Mouse (Mus musculus) adrenal gland, adult 10 weeks (tissue): ENCODE data around the gene Ostn. TPM values are rescaled to one million over a fixed set of nuclear protein-coding genes. Genes with fewer than 3 reads are reported as not detected.

Source experiments
- polyA plus RNA-seq: library from polyadenylated mRNA; stranded (reverse); fragments of 350-450 nt; fragmentation: Illumina TruSeq; extraction: RNeasy Lipid Tissue Mini Kit (QIAGEN cat#74804); gene quantifications from one replicate; pipeline ENCODE4 v1.2.3, GENCODE M21; 2014; ENCODE audit warnings: low read depth, low replicate concordance

Gene Ostn
- not detected for polyA plus RNA-seq

DNA sequence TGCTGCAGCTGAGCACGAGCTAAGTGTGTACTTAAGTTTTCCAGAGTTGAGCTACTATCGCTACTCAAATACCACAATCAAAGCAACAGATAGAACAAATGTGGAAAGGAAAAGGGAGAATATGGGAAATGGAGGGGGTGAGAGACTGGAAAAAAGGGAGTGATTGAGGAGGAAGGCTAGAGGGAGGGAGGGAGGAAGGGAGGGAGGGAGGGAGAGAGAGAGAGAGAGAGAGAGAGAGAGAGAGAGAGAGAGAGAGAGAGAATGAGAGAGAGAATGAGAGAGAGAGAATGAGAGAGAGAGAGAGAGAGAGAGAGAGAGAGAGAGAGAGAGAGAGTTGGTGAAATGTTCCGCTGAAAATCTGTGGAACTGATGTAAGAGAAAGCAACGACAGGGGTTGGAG lies at the start of gene Ostn:
Ostn (plus strand) TSS at position 301 of the 400 bp plus-strand sequence.

DNA sequence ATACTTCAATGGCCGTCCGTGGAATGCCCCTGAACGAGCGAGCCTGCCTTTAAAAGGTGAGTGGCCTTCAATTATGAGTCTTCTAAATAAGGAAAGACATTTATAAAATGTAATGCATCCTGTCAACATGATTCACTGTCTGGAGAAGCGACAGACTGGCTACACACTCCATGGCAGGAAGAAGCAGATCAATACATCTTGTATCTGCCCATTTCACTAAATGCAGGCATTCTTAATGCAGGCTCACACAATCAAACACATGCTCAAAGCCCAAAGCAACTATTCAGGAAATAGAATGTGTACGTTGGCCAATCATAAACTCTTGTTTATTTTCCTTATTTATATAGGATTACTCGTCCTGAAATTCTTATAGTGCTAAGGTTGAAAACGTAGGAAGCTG lies 62.9 kb downstream of the Ostn start, which contains the start of gene Uts2b:
Uts2b (minus strand) TSS at position 49 of the 400 bp plus-strand sequence.

DNA sequence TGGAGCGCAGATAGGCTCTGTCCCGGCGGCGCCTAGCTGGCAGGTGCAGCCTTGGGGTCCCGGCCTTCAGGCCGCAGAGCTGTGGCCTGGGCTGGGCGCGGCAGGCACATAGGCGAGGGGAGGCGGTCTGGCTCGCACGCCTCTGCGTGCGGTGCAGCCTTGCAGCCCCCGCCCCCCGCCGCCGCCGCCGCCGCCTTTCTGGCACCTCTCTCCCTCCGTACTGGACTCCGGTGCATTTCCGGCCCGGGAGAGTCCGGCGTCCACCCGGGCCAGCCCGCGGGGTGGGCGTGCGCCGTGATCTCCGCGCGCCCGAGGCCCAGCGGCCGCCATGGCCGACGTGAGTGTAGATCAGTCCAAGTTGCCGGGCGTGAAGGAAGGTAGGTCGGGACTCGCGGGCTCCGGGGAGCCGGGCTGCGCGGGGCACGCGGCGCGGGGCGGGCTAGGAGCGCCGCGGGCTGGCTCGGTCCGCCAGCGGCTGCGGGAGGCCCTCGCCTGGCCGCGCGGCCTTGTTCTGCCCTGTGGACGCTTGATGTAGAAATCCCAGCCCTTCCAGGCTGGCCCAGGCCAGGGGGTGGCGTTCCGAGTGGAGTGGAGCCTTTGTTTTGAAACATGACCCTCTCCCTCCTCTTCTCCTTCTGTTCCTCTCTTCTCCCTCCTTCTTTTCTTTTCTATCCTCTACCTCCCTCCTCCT lies 81.6 kb downstream of the Ostn start, which contains the start of gene Ccdc50:
Ccdc50 (plus strand) TSS at position 109 of the 691 bp plus-strand sequence.

Other genes starting within 250 kb of the Ostn start
- gene Uts2b, start 62.8 kb downstream of the Ostn start, polyA plus RNA-seq: not detected
- gene Ccdc50, start 81.4 kb downstream of the Ostn start, polyA plus RNA-seq: 125 TPM